Mouse (Mus musculus): Measurements from ENCODE around the gene Rai1. TPM values are rescaled to one million over a fixed set of nuclear protein-coding genes. Genes with fewer than 3 reads are reported as not detected.
A peak's percentile ranks its signal among the peaks of the same experiment; 100 is the strongest.

The Rai1 gene
- polyA plus RNA-seq, 1 experiment from 2014 or later = 22.2 TPM

DNA sequence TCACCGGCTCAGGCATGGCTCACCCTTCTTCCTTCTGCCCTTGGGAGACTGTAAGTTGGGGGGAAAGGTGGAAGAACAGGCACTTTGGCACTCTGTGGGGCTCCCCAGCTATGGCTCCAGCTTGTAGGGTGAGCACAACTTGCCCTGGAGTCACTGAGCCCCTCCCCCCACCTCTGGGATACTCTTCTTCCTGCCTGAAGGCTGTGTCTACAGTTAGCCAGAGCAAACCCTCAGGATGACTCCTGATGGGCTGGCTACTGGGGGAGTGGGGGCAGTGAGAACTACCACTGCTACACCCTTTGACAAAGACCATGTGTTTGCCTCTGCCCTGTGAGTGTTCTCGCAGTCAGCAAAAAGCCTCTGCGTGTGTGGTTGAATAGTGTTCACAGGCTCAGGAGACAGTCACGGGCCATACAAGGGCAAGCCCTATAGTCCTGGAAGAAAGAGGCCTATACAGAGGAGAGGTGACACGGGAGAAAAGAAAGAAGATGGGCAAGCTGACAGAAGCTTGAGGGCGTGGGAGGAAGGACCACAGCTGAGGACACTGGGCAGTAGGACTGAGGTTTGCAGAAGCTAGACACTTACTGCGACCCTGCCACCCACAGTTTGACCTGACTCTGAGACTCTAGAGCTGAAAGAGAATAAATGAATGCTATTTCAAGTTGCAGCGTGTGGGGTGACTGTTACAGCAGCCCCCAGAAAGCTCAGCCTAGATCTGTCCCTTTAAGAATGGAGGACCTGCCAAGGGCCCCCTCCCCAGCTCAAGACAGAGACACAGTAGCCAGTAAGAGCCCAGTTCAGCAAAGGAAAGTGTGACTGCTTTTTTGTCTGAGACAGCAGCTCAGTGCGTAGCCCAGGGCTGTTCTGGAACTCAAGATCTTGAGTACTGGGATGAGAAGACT is 9.7 kb upstream of the Rai1 start:
- Histone ChIP-seq H3K9me3 (replicated peaks) (no peaks in the 10 kb centered on the region), H3K9ac (no peak overlapping the region), H3K4me3 (replicated peaks) (no peak overlapping the region), H3K4me1 (peaks cover 27% of the 10 kb centered on the region), H3K27me3 (no peaks in the 10 kb centered on the region), H3K27ac (replicated peaks) (no peak overlapping the region), H3K4me2 (replicated peaks) (no peak overlapping the region), H3K36me3 (no peaks in the 10 kb centered on the region)
- 42% methylated on average over 9 of the region's 9 CpGs for WGBS
- ATAC-seq (ENCODE audit: insufficient number of reproducible peaks, low FRiP score, low TSS enrichment, low read depth) = no peak

- no peak overlapping the region for H3K9ac ChIP-seq
- no peak for ATAC-seq (ENCODE audit: insufficient number of reproducible peaks, low FRiP score, low TSS enrichment, low read depth)
- H3K27ac ChIP-seq (replicated peaks) = no peak overlapping the region
These were observed 5.1 kb upstream of the Rai1 start for GRCm38 (mm10) chr11:60099555-60100186.

GRCm38 (mm10) chr11:60100827-60101555 is 3.8 kb upstream of the Rai1 start:
- 73% methylated on average over 4 of the region's 4 CpGs for WGBS
- ATAC-seq (ENCODE audit: insufficient number of reproducible peaks, low FRiP score, low TSS enrichment, low read depth) = no peak
- H3K27me3 ChIP-seq = no peaks in the 10 kb centered on the region

More at GRCm38 (mm10) chr11:60099555-60100186, 5.1 kb upstream of the Rai1 start:
- Histone ChIP-seq H3K4me2 (replicated peaks) (no peak overlapping the region), H3K36me3 (no peaks in the 10 kb centered on the region), H3K4me1 (peaks cover 24% of the 10 kb centered on the region), H3K9me3 (replicated peaks) (no peaks in the 10 kb centered on the region), H3K27me3 (no peaks in the 10 kb centered on the region), H3K4me3 (replicated peaks) (no peak overlapping the region)
- WGBS = 72% methylated on average over 8 of the region's 8 CpGs

DNA sequence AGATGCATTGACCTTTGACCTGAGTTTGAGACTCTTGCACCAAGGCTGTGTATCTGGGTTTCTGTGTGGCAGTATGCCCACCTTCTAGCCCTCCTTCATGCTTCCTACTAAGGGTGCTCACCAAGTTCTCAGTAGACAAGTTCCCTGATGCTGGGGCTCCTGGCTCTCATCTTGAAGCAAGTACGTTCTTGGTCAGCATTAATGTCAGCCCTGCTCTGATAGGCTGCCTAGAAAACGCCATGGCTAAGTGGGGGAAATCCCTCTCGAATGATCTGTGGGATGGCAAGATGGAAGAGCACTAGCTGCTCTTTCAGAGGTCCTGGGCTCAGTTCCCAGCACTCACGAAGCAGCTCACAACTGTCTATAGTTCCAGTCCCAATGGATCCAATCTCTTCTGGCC is 2.8 kb upstream of the Rai1 start:
- Histone ChIP-seq H3K27me3 (no peaks in the 10 kb centered on the region), H3K9me3 (replicated peaks) (no peaks in the 10 kb centered on the region), H3K9ac (no peak overlapping the region), H3K4me2 (replicated peaks) (no peak overlapping the region), H3K36me3 (no peaks in the 10 kb centered on the region), H3K4me1 (peaks cover 12% of the 10 kb centered on the region), H3K4me3 (replicated peaks) (no peak overlapping the region), H3K27ac (replicated peaks) (no peak overlapping the region)
- 82% methylated on average over 4 of the region's 4 CpGs for WGBS
- no peak for ATAC-seq (ENCODE audit: insufficient number of reproducible peaks, low FRiP score, low TSS enrichment, low read depth)

More at GRCm38 (mm10) chr11:60100827-60101555, 3.8 kb upstream of the Rai1 start:
- Histone ChIP-seq H3K9ac (no peak overlapping the region), H3K4me1 (peaks cover 11% of the 10 kb centered on the region), H3K27ac (replicated peaks) (no peak overlapping the region), H3K9me3 (replicated peaks) (no peaks in the 10 kb centered on the region), H3K36me3 (no peaks in the 10 kb centered on the region), H3K4me2 (replicated peaks) (no peak overlapping the region), H3K4me3 (replicated peaks) (no peak overlapping the region)

- H3K4me3 ChIP-seq (replicated peaks) = no peak overlapping the region
- 48% methylated on average over 6 of the region's 6 CpGs for WGBS
- no peak overlapping the region; the same call in 1 of the 2 replicates for H3K27ac ChIP-seq (replicated peaks)
- no peak overlapping the region for H3K4me2 ChIP-seq (replicated peaks)
- no peaks in the 10 kb centered on the region for H3K36me3 ChIP-seq
- H3K4me1 ChIP-seq = peaks cover 19% of the 10 kb centered on the region
- no peak for ATAC-seq (ENCODE audit: insufficient number of reproducible peaks, low FRiP score, low TSS enrichment, low read depth)
- H3K9me3 ChIP-seq (replicated peaks) = no peaks in the 10 kb centered on the region
- H3K9ac ChIP-seq = no peak overlapping the region
- no peaks in the 10 kb centered on the region for H3K27me3 ChIP-seq
These were observed 2.1 kb upstream of the Rai1 start for GRCm38 (mm10) chr11:60102664-60103063.

- H3K27me3 ChIP-seq = no peaks in the 10 kb centered on the region
- no peak overlapping the region for H3K27ac ChIP-seq (replicated peaks)
- H3K4me1 ChIP-seq = peaks cover 28% of the 10 kb centered on the region
- 87% methylated on average over 7 of the region's 7 CpGs for WGBS
- H3K9ac ChIP-seq = no peak overlapping the region
- H3K36me3 ChIP-seq = no peaks in the 10 kb centered on the region
- ATAC-seq (ENCODE audit: insufficient number of reproducible peaks, low FRiP score, low TSS enrichment, low read depth) = no peak
- H3K4me3 ChIP-seq (replicated peaks) = no peak overlapping the region
- H3K9me3 ChIP-seq (replicated peaks) = no peaks in the 10 kb centered on the region
- H3K4me2 ChIP-seq (replicated peaks) = no peak overlapping the region
These were observed 1.2 kb upstream of the Rai1 start for GRCm38 (mm10) chr11:60103567-60103966.

DNA sequence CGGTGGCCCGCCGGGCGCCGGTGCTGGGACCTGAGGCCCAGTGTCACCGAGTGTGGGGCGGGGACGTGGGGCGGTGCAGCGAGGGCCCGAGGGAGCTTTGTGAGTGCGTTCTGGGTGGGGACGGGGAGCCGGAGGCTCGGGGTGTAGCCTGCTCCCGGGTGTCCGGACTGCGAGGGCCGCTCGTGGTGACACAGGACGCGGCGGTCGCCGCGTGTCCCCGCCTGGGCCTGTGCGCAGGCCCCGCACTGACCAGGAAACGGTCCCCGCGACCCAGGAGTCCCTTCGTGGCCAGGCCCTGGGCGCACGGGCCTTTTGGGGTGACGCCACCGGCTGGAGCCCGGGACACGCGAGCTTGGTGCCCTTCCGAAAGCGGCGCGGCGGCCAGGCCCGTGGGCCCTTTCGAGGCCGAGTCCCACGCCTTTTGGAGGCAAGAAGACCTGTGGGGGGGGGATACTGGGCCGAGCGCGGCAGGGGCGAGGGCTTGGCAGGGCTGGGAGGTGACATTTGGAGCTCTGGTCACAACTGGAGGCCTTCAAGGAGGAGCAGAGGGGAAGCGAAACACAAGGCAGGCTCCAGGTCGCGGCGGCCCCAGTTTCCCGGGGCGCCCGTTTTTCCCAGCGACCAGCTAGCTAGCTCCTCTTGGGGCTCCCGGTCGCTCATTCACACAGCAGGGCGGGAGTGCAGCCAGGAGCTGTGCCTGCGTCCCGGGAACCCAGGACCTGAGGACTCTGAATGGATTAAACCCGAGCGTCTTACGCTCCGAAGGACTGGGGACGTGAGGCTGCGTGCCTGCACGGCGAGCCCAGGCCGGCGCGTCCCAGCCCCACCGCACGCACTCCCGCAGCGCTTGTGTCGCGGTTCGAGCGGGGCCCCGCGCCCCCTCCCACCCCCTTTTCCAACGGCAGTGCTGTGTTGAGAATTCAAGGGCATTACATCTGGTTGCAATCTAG is 1.1 kb downstream of the Rai1 start:
- H3K4me1 ChIP-seq = peaks cover 48% of the 10 kb centered on the region
- peak overlapping the region; percentile 91 for H3K4me3 ChIP-seq (replicated peaks)
- no peaks in the 10 kb centered on the region for H3K27me3 ChIP-seq
- whole genome bisulfite sequencing = under 1% methylated on average over 87 of the region's 88 CpGs
- peak; percentile 46 for ATAC-seq (ENCODE audit: insufficient number of reproducible peaks, low FRiP score, low TSS enrichment, low read depth)
- no peaks in the 10 kb centered on the region for H3K9me3 ChIP-seq (replicated peaks)
- peak overlapping the region; percentile 98 for H3K27ac ChIP-seq (replicated peaks)
- peak overlapping the region; percentile 77 for H3K4me2 ChIP-seq (replicated peaks)
- peak overlapping the region; percentile 99 for H3K9ac ChIP-seq
- no peaks in the 10 kb centered on the region for H3K36me3 ChIP-seq

DNA sequence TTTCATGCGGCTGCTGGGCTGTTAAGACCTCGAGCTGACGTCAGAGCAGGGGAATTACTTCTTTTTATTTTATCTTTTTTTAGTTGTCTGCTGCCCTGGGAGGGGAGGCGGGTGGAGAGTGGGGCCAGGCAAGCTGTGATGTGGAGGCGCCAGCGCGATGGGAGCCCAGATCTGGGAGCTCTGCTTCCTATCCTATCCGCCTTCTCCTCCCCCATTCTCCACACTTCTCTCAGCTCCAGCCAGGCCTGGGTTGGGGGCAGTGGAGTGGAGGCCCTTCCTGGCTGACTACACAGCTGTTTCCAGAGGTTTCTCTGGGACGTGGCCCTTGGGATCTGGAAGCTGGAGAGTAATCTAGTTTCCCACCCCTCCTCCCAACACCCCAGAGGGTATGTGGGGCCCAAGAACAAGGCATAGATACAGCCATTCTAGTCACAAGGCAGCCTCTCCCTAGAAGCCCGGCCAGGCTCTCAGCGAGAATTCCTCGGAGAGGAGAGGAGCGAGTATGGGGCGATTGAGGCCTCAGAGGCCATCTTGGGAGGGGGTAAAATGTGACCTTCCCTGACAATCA is 1.8 kb downstream of the Rai1 start:
- Histone ChIP-seq H3K9me3 (replicated peaks) (no peaks in the 10 kb centered on the region), H3K9ac (peak overlapping the region; percentile 99), H3K36me3 (no peaks in the 10 kb centered on the region), H3K4me2 (replicated peaks) (peak overlapping the region; percentile 77), H3K27me3 (no peaks in the 10 kb centered on the region), H3K27ac (replicated peaks) (peak overlapping the region; percentile 98), H3K4me3 (replicated peaks) (peak overlapping the region; percentile 91), H3K4me1 (peaks cover 55% of the 10 kb centered on the region)
- peak; percentile 43 for ATAC-seq (ENCODE audit: insufficient number of reproducible peaks, low FRiP score, low TSS enrichment, low read depth)
- 2% methylated on average over 14 of the region's 14 CpGs for WGBS

DNA sequence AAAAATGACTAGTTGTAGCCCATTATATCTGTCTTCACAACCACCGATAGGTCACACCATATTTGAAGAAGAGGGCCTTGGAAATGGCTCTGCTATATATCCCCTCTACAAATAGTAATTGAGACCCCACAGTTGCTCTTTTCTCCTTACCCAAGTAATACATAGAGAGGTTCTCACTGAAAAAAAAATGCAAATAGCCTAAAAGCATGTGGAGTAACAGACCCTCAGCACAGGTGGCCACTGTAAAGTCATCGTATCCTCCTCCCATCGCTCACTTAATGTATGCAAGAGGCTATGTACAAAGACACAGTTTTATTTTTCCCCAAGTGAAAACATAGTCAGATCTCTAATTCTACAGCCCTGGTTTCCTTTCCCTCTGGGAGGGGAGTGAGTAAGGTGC is 2.6 kb downstream of the Rai1 start:
- H3K36me3 ChIP-seq = no peaks in the 10 kb centered on the region
- no peaks in the 10 kb centered on the region for H3K9me3 ChIP-seq (replicated peaks)
- peak overlapping the region; percentile 98 for H3K27ac ChIP-seq (replicated peaks)
- WGBS = 73% methylated on average over 3 of the region's 3 CpGs
- peaks cover 64% of the 10 kb centered on the region for H3K4me1 ChIP-seq
- H3K9ac ChIP-seq = no peak overlapping the region; the same call in 1 of the 2 replicates
- H3K4me2 ChIP-seq (replicated peaks) = peak overlapping the region; percentile 77; the same call in 1 of the 2 replicates
- H3K4me3 ChIP-seq (replicated peaks) = no peak overlapping the region
- no peak for ATAC-seq (ENCODE audit: insufficient number of reproducible peaks, low FRiP score, low TSS enrichment, low read depth)
- H3K27me3 ChIP-seq = no peaks in the 10 kb centered on the region

DNA sequence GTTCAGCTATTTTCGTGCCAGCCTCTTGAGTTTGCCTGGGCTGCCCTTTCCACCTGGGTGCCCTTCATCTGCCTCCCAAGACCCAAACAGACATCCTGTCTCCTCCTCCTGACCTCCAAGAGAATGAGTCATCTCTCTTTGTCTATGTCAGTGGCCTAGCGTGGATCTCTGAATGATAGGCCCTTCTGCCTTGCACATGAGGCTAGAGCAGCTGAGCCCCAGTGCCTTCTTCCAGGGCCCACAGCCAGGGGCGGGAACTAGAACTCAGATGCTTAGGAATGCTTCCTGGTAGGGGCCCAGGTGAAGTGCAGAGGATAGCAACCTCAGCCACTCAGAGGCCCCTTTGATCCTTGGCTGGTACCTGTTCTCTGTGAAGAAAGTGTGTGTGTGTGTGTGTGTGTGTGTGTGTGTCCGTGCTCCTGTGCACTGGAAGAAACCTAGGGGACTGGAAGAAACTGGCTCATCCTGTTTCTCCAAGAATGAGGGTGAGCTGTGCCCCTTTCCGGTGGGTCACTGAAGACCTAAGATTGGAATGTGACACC is 3.9 kb downstream of the Rai1 start:
- no peaks in the 10 kb centered on the region for H3K9me3 ChIP-seq (replicated peaks)
- H3K4me1 ChIP-seq = peaks cover 76% of the 10 kb centered on the region
- H3K9ac ChIP-seq = no peak overlapping the region
- no peak overlapping the region for H3K4me3 ChIP-seq (replicated peaks)
- no peak for ATAC-seq (ENCODE audit: insufficient number of reproducible peaks, low FRiP score, low TSS enrichment, low read depth)
- H3K27ac ChIP-seq (replicated peaks) = peak overlapping the region; percentile 98
- no peaks in the 10 kb centered on the region for H3K36me3 ChIP-seq
- WGBS = 30% methylated on average over 5 of the region's 5 CpGs
- H3K27me3 ChIP-seq = no peaks in the 10 kb centered on the region
- H3K4me2 ChIP-seq (replicated peaks) = 0 out of 2 replicates have a peak overlapping the region, but pooled peaks have one; percentile 6

Data from embryonic facial prominence, embryonic 15.5 days (tissue).